ENCODE assay signal across 9 mouse cellular contexts in the genomic region with DNA sequence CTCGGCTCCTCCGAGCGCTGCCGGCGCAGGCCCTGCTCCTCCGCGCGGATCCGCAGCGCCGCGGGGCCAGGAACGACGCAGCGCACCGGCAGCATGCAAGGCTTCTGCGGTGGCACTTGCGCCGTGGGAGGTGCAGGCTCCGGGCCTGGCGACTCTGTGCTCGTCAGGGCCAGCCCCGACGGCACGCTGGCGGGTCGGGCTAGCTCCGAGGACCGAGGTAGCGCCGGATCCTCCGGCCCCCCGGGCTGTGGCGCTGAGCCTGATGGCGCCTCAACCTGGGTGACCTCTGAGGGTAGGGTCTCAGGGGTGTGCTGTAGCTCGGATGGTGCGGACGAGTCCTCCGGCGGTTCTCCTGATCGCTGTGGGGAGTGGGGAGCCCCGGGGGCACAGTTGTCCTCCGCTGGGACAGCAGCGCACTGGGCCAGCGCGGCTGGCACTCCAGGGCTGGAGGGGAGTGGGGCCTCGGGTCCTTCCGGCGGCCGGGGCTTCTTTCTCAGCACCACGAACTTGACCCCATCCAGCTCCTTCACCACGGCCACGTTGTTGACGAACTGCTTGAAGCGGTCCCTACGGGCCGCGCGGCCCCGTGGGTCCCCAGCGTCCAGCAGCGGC. TPM values are rescaled to one million over a fixed set of nuclear protein-coding genes. Genes with fewer than 3 reads are reported as not detected.
A peak's percentile ranks its signal among the peaks of the same experiment; 100 is the strongest.
DNase-seq lines count a peak whose midpoint lies in the region; ATAC-seq and TF ChIP-seq lines count a peak whose summit lies in the region.
"Had no signal": no experiment of that assay in that cellular context is flagged by ENCODE, and none has a peak within 500 bp of the region (broad histone marks: within the 10 kb centered on the region; RNA-seq: fewer than 3 reads in every experiment).

No protein-coding gene starts in this region.

- intact Hi-C loops in gastrocnemius, adult 2 months (cut with DNase I) = no loop called here

- 1% methylated on average over 62 of the region's 62 CpGs for WGBS in embryonic facial prominence, embryonic 10.5 days
- 1% methylated on average over 60 of the region's 62 CpGs for WGBS in intestine, embryonic 16.5 days
- 1% methylated on average over 60 of the region's 62 CpGs for WGBS in midbrain, embryonic 16.5 days

- H3K4me1 ChIP-seq in embryonic facial prominence, embryonic 10.5 days = peaks cover 33% of the 10 kb centered on the region
- peaks cover 15% of the 10 kb centered on the region; the same call in 1 of the 2 replicates for H3K4me1 ChIP-seq in intestine, embryonic 16.5 days (ENCODE audit: control insufficient read depth, insufficient read depth, low read length)
- H3K4me1 ChIP-seq in midbrain, embryonic 16.5 days (ENCODE audit: control insufficient read depth, insufficient read depth, low read length) = peaks cover 16% of the 10 kb centered on the region

- peak; percentile 41 for ATAC-seq in intestine, embryonic 16.5 days
- ATAC-seq in midbrain, embryonic 16.5 days = peak; percentile 25

- peaks cover 8% of the 10 kb centered on the region for H3K9me3 ChIP-seq in embryonic facial prominence, embryonic 10.5 days
- no peaks in the 10 kb centered on the region for H3K9me3 ChIP-seq in intestine, embryonic 16.5 days (ENCODE audit: control insufficient read depth, low read length)
- no peaks in the 10 kb centered on the region for H3K9me3 ChIP-seq in midbrain, embryonic 16.5 days (replicated peaks; ENCODE audit: control insufficient read depth, low read length, poor library complexity, severe bottlenecking)

- no peaks in the 10 kb centered on the region; the same call in 1 of the 2 replicates for H3K36me3 ChIP-seq in embryonic facial prominence, embryonic 10.5 days (replicated peaks)
- H3K36me3 ChIP-seq in intestine, embryonic 16.5 days (ENCODE audit: control insufficient read depth, insufficient read depth, low read length) = no peaks in the 10 kb centered on the region
- no peaks in the 10 kb centered on the region for H3K36me3 ChIP-seq in midbrain, embryonic 16.5 days (ENCODE audit: control insufficient read depth, insufficient read depth, low read length)

- H3K4me2 ChIP-seq in intestine, embryonic 16.5 days (ENCODE audit: low read depth, low read length) = peak overlapping the region; percentile 90
- peak overlapping the region; percentile 86 for H3K4me2 ChIP-seq in midbrain, embryonic 16.5 days (ENCODE audit: low read length)

- peak; percentile 42 for DNase-seq in gastrocnemius, adult 2 months
- no peak for DNase-seq in gastrocnemius, adult 18-20 months (ENCODE audit: low spot score)
- peak; percentile 9 for DNase-seq in CD4-positive helper T cell, adult 2 months (ENCODE audit: low read depth, low spot score)
- DNase-seq in embryonic facial prominence, embryonic 10.5 days (ENCODE audit: low spot score) = no peak
- no peak for DNase-seq in natural killer cell, adult 2 months (ENCODE audit: low spot score in 2 of 2)
- DNase-seq in urinary bladder, postnatal 14 days (ENCODE audit: low spot score) = no peak

- H3K4me3 ChIP-seq in gastrocnemius, adult 2 months = peak overlapping the region; percentile 79
- peak overlapping the region; percentile 58 for H3K4me3 ChIP-seq in embryonic facial prominence, embryonic 10.5 days
- H3K4me3 ChIP-seq in intestine, embryonic 16.5 days (ENCODE audit: low read length) = peak overlapping the region; percentile 58
- H3K4me3 ChIP-seq in midbrain, embryonic 16.5 days (ENCODE audit: low read depth, low read length) = peak overlapping the region; percentile 55
- H3K4me3 ChIP-seq: myocyte had no signal

- H3K9ac ChIP-seq in intestine, embryonic 16.5 days (ENCODE audit: low read depth, low read length) = peak overlapping the region; percentile 61
- peak overlapping the region; percentile 70 for H3K9ac ChIP-seq in midbrain, embryonic 16.5 days (ENCODE audit: low read depth, low read length)

- H3K27me3 ChIP-seq in embryonic facial prominence, embryonic 10.5 days (replicated peaks; ENCODE audit: low read depth, poor library complexity, severe bottlenecking) = peaks cover 91% of the 10 kb centered on the region
- peaks cover 47% of the 10 kb centered on the region for H3K27me3 ChIP-seq in intestine, embryonic 16.5 days (replicated peaks; ENCODE audit: control insufficient read depth, insufficient read depth, low read length)
- H3K27me3 ChIP-seq in midbrain, embryonic 16.5 days (ENCODE audit: control insufficient read depth, insufficient read depth, low read depth, low read length) = peaks cover 41% of the 10 kb centered on the region

- TF ChIP-seq CTCF in gastrocnemius, adult 2 months (IDR thresholded peaks at IDR 0.05) = no peak

- peak overlapping the region; percentile 56; the same call in 1 of the 2 replicates for H3K27ac ChIP-seq in gastrocnemius, adult 2 months
- H3K27ac ChIP-seq in embryonic facial prominence, embryonic 10.5 days (replicated peaks) = peak overlapping the region; percentile 54; the same call in 1 of the 2 replicates
- no peak overlapping the region for H3K27ac ChIP-seq in intestine, embryonic 16.5 days (ENCODE audit: low read length)
- H3K27ac ChIP-seq in midbrain, embryonic 16.5 days (ENCODE audit: low read length) = no peak overlapping the region

RNA-seq across cellular contexts. Expression of a gene that starts 0.7 kb away (rescaled TPM):
- total RNA-seq in gastrocnemius, adult 2 months (2021) = not detected
- total RNA-seq in gastrocnemius, adult 18-20 months (2021) = not detected
- polyA plus RNA-seq in embryonic facial prominence, embryonic 10.5 days (2016; fragmentation: Nextera tagmentation; extraction: Ambion mirVana) = 0.16 TPM in 1 of 2 replicates, not detected in the other
- not detected in 2 replicates for polyA plus RNA-seq in intestine, embryonic 16.5 days (2015; fragmentation: Nextera tagmentation; extraction: Ambion mirVana)
- polyA plus RNA-seq in midbrain, embryonic 16.5 days (2015; fragmentation: Nextera tagmentation; extraction: Ambion mirVana) = not detected in 2 replicates
- polyA plus RNA-seq: myocyte had no signal

RNA-seq across cellular contexts. Expression of a gene that starts 0.8 kb away (rescaled TPM):
- under 1 TPM; 0.06 to 0.15 TPM for total RNA-seq in gastrocnemius, adult 2 months (2021)
- under 1 TPM; 0.07 TPM for total RNA-seq in gastrocnemius, adult 18-20 months (2021)
- 0.44 and 0.82 TPM in 2 replicates for polyA plus RNA-seq in embryonic facial prominence, embryonic 10.5 days (2016; fragmentation: Nextera tagmentation; extraction: Ambion mirVana)
- polyA plus RNA-seq in intestine, embryonic 16.5 days (2015; fragmentation: Nextera tagmentation; extraction: Ambion mirVana) = 0.31 and 0.32 TPM in 2 replicates
- 1.1 and 1.6 TPM in 2 replicates for polyA plus RNA-seq in midbrain, embryonic 16.5 days (2015; fragmentation: Nextera tagmentation; extraction: Ambion mirVana)
- polyA plus RNA-seq: myocyte had no signal

RNA-seq across cellular contexts. Expression of a gene that starts 9.0 kb away (rescaled TPM):
- not detected for total RNA-seq in gastrocnemius, adult 2 months (2021)
- not detected for total RNA-seq in gastrocnemius, adult 18-20 months (2021)
- polyA plus RNA-seq in embryonic facial prominence, embryonic 10.5 days (2016; fragmentation: Nextera tagmentation; extraction: Ambion mirVana) = not detected in 2 replicates
- not detected in 2 replicates for polyA plus RNA-seq in intestine, embryonic 16.5 days (2015; fragmentation: Nextera tagmentation; extraction: Ambion mirVana)
- polyA plus RNA-seq in midbrain, embryonic 16.5 days (2015; fragmentation: Nextera tagmentation; extraction: Ambion mirVana) = not detected in 2 replicates
- polyA plus RNA-seq: myocyte had no signal

RNA-seq across cellular contexts. Expression of a gene that starts 22.3 kb away (rescaled TPM):
- under 1 TPM; 0.36 to 0.54 TPM for total RNA-seq in gastrocnemius, adult 2 months (2021)
- total RNA-seq in gastrocnemius, adult 18-20 months (2021) = under 1 TPM; 0.71 to 0.73 TPM
- 2.3 and 2.4 TPM in 2 replicates for polyA plus RNA-seq in embryonic facial prominence, embryonic 10.5 days (2016; fragmentation: Nextera tagmentation; extraction: Ambion mirVana)
- 1.3 and 1.4 TPM in 2 replicates for polyA plus RNA-seq in intestine, embryonic 16.5 days (2015; fragmentation: Nextera tagmentation; extraction: Ambion mirVana)
- 3.0 and 4.5 TPM in 2 replicates for polyA plus RNA-seq in midbrain, embryonic 16.5 days (2015; fragmentation: Nextera tagmentation; extraction: Ambion mirVana)

RNA-seq across cellular contexts. Expression of a gene that starts 22.4 kb away (rescaled TPM):
- not detected for total RNA-seq in gastrocnemius, adult 2 months (2021)
- total RNA-seq in gastrocnemius, adult 18-20 months (2021) = not detected
- polyA plus RNA-seq in embryonic facial prominence, embryonic 10.5 days (2016; fragmentation: Nextera tagmentation; extraction: Ambion mirVana) = 0.16 and 0.19 TPM in 2 replicates
- 0.06 and 0.07 TPM in 2 replicates for polyA plus RNA-seq in intestine, embryonic 16.5 days (2015; fragmentation: Nextera tagmentation; extraction: Ambion mirVana)
- 0.10 TPM in 1 of 2 replicates, not detected in the other for polyA plus RNA-seq in midbrain, embryonic 16.5 days (2015; fragmentation: Nextera tagmentation; extraction: Ambion mirVana)

Comparison
In these comparisons a context has a peak if more than half of its experiments do, and no peak if none do; other contexts are left out.
1. DNase-seq: peak in gastrocnemius, adult 2 months (single experiment) and CD4-positive helper T cell, adult 2 months (single experiment); none in gastrocnemius, adult 18-20 months (single experiment), embryonic facial prominence, embryonic 10.5 days (single experiment), natural killer cell, adult 2 months (0 of 2) and urinary bladder, postnatal 14 days (single experiment).
2. H3K27ac ChIP-seq: peak in gastrocnemius, adult 2 months (single experiment) and embryonic facial prominence, embryonic 10.5 days (single experiment); none in intestine, embryonic 16.5 days (single experiment) and midbrain, embryonic 16.5 days (single experiment).
3. Peak in every context shown above with its lines, with median percentiles within 50 percentile points of each other: H3K4me3 ChIP-seq.